Mouse (Mus musculus): ENCODE measurements around the gene Efhd1.

The Efhd1 gene

DNA sequence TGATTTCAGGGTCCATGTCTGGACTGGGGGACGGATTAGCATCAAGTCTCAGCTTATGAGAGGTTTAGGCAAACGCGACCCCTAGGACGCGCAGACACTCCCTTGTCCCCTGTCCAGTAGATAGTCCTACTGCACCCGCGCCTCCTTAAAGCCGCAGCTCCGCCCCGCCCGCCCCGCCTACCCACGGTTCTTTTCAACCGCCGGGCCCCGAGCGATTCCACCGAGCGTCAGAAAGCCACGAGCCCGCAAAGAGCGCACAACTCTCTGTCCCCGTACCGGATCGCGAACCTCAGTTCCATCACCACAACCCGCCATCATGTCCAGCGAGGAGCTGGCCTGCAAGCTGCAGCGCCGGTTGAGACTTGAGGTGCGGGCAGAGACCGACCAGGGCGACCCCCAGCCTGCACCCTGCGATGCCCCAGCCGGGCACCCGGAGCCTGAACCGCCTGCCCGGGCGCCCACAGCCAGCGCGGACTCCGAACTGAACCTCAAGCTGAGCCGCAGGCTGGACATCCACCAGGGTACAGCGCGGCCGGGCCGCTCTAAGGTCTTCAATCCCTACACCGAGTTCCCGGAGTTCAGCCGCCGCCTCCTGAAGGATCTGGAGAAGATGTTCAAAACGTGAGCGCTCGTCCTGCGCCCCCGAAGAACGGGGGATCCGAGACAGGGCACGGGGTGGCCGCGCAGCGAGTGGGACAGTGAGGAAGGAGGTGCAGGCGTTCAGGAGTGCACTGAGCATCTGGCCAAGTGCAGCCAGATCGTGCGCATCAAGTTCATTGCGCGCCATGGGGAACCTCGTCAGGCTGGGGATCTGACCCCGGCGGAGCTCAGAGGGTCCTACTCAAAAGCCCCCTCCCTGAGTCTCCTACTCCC, at the start of gene Efhd1:
Gene Efhd1 (plus strand): TSS at position 230 of the 873 bp plus-strand sequence.
- no peak for DNase-seq (ENCODE audit: low spot score)

DNA sequence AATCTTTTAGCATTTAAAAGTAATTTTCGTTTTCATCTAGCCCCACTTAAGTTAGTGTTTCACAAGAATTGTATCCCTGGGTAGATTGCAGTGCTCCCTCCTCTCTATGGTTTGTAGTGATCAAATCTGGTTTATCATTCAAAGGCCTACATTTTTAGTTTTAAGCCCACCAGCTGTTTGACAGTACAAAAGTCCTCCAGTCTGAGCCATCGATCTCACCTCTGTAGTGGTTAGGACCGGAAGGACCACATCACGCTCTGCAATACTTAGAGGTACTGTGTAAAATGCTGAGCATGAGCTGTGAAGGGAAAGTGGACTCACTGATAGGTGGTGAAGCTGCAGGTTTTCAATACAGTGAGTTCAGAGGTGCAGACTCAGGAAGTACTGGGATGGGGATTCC, 49.4 kb upstream of the Efhd1 start:
- no peak for DNase-seq (ENCODE audit: low spot score)

DNA sequence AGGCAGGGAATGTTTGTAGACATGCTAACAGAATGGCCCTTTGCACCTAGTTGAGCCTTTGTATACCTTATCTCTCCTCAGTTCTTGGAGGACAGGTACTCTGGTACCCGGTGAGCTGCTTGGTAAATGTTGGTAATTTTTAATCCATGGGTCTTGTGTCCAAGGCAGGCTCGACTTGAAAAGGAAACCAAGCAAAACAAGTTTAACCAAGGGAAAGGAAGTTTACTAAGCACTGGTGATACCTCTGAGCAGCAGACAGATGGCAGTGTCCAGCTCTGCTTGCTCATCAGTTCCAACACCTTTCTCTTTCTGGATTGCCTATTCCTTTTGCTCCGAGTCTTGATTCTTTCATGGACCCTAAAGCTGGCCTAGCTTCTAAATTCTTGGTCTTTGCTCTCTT, 46.2 kb upstream of the Efhd1 start:
- no peak for DNase-seq (ENCODE audit: low spot score)

DNA sequence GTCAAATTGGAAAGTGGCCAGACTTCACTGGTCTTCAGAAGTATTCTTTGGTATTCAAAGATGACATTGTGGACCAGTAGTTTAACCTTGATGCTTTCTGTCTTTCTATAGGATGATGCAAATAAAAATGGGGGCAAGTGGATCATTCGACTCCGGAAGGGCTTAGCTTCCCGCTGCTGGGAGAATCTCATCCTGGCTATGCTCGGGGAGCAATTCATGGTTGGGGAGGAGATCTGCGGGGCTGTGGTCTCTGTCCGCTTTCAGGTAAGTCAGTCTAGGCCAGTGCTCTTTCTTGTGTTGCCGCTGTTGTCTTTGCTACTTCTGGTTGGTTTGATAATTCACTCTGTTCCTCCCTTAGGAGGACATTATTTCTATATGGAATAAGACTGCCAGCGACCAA, 38.4 kb upstream of the Efhd1 start:
- no peak for DNase-seq (ENCODE audit: low spot score)

DNA sequence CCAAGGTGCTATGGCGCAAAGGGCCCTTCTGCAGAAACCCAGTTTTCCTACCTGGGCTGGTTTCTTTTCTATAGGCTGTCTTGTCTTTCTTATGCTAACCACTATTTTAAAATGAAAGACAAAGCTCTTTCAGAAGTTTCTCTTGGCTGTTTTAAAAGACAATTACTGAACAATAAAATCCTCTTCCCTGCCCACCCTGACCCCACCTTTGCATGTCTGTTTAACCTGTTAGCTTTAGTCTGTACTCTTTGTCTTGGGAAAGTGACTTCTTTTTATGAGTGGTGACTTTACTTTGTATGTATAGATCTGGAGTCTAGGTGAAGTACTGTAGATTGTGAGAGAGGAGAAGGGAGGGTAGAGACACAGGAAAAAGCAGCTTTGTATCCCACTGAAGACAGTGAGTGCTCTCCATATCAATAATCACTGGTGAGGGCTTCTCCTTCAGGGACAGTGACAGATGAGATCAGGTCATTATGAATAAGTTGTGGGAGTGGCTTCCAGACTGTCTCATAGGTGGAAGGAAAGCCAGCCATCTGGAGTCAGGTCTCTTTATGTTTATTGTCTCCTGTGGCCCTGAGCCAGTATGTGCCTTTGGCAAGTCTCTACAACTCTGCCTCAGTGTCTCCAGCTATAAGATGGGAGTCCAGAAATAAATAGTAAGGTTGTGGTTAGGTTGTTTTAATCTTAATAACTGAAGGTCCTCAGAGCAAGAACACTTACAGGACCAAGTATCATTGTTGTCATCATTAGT, 37.6 kb upstream of the Efhd1 start:
- DNase-seq (ENCODE audit: low spot score): no peak

DNA sequence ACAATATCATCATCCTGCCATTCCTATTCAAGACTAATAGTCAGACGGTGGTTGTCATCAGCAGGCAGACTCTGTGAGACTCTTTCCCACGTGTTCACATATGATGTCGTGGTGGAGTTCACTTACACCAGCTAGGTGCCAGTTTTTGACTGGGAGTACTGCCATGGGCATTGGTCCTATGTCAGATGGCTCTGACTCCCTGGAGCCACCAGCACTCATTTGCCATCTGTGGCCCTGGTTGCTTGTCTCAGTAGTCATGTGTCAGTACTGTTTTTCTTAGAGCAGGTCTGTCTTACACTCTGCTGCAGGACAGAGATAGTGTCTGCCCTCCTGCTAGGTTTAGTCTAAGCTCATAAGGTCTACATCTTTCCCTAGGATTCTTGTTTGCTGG, 37.0 kb upstream of the Efhd1 start:
- no peak for DNase-seq (ENCODE audit: low spot score)

DNA sequence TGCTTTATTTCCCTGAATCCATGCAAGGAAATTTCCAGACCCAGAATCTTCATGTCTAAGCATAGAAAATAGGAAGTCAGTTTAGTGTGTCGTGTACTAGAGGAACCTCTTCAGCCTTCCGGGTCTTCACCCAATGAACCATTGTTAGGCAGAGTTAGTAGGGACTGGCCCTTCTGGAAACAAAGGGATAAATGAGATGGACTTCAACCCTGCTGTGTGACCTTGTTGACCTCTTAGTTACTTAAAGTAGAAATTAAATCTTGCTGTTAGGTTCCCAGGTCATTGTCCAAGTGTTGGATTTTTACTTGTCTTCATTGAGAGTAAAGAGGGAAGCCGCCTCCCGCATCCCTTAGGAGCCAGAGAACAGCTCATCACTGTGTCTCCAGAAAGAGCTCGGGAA, 33.6 kb upstream of the Efhd1 start:
- no peak for DNase-seq (ENCODE audit: low spot score)

DNA sequence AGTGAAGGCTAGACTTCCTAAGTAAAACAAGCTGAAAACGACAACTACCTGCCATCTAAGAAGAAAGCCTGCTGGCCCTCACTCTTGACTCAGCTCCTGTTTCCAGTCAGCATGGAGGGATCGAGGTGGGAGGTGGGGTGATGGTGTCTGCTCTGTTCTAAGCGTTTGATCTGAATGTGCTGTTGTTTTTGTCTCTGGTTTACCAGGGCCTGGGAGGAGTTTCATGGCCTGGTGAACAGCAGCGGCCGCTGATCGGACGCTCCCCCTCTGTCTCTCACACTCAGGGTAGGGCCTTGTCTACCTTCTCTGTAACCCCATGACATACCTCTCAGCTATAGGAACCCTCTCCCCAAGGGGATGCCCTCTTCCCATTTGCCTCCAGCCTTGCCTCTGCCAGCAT, 32.0 kb upstream of the Efhd1 start:
- no peak for DNase-seq (ENCODE audit: low spot score)

DNA sequence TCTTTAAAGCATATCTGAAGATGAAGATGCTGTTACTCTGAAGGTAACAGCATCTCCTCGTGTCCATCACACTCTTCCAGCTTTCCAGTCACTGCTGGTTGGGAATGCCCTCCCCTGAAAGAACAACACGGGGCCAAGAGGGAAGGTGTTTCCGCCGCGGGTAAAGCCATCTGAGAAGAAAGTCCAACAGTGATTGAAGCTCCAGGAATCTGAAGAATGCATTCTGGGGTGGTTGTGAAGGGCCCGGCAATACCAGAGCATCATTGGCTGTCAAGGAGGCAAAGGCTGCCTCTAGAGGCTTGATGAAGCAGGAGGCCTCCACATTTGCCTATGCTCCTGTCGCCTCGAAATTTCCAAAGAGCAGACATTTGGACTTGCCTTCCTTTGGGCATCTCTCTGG, 25.1 kb upstream of the Efhd1 start:
- DNase-seq (ENCODE audit: low spot score): no peak

DNA sequence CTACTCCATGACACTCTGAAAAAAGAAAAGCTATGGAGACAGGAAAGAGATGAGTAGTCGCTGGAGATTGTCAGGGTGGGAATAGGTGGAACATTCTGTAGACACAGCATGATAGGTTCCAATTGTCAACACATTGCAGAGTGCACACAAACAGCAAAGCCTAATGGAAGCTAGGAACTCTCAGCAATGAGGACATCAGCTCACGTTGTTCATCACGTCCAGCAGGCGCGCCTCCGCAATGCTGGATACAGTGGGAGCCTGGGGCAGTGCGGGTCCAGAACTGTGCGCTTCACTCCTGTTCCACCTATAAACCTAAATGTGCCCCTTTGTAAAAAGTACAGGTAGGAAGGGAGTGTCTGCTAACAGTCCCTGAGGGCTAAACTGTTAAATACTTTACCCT, 21.1 kb upstream of the Efhd1 start:
- no peak for DNase-seq (ENCODE audit: low spot score)

DNA sequence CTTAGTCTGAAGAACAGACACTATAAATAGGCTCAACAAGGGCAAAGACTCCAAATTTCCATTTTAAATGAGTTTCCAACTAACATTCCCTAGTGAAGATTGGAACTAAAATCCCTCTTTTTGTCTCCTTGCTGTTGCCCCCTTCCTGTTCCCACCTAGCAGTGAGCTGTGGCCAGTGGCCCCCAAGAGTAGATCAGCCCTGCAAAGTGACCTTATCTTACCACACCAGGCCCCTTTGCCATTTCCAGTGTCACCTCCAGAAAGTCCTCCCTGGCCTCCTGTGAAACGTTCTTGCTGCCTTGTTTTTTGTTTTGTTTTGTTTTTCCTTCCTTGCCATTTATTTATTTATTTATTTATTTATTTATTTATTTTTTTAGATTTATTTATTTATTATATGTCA, 18.7 kb upstream of the Efhd1 start:
- no peak for DNase-seq (ENCODE audit: low spot score)

DNA sequence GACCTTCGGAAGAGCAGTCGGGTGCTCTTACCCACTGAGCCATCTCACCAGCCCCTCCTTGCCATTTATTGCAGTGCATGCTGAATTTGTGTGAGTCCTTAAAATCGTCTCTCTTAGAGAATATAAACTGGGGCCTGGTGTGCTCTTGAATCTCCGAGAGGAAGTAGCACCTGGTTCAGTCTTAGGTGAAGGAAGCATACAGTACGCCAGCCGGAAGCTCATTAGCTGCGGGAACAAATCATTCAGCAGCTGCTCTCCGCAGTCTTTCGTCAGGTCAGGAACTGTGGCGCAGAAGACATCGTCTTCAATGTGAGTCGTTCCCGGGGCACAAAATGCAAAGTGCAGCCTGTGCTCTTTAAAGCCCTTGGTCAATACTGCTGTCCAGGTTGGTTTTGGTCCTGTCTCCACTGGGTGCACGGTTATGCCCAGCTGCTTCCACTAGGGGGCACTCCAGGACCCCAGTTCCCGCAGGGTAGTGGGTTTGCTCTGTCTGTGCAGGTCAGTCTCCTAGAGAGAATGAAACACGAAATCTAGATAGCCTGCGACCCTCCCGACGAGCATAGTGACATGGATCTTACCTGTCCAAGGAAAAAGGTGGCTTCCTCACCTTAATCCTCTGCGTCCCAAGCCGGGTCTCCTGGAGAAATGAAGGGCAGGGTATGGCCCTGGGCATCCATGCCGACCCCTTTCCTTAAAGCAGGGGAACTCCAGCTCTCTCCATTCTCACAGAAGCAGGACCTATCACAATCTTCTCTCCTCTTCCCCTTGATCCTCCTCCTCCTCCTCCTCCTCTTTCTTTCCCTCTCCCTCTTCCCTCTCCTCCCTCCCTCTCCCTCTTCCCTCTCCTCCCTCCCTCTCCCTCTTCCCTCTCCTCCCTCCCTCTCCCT, 18.0 kb upstream of the Efhd1 start:
- DNase-seq (ENCODE audit: low spot score): peak; percentile 70

DNA sequence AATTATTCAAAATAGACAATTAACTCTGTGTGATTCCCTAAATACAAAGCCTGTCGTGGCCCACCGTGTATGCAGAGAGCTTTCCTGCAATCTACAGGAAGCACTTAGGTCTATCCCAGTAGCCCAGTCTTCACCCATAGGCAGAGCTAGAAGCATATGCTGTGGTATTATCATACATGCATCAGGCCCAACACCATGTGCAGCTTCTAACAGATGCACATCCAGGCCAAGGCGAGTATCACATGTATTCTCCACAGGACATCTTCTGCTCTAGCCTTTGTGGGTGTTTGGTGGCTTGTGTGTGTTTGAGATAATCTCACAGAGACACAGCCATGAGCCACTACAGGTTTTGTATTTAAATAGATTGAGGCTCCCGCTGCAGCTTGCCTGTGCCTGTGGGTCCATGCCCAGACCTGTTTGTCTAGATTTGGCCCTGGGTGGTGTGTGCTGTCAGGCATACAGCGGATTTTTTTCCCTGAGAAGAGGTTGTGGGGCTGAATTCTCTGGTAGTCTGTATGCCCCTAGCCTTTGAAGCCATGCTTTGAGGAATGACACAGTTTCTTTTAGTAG, 12.0 kb upstream of the Efhd1 start:
- no peak for DNase-seq (ENCODE audit: low spot score)

DNA sequence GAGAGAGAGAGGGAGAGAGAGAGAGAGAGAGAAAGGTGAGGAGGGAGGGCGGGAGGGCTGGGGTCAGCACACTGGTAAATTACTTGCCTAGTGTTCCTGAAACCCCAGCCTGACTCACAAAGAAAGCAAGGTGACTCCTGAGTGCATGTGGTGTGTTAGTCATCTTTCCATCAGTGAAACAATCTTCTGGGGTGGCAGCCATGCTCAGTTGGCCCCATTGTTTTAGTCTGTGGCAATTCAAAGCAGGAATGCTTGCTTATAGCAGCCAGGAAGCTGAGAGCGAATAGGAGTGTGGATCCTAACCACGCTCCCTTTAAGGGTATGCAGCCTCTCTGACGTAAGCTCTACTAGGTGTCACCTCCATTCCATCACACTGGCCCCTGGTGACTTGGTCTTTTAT, 9.0 kb upstream of the Efhd1 start:
- DNase-seq (ENCODE audit: low spot score): no peak

DNA sequence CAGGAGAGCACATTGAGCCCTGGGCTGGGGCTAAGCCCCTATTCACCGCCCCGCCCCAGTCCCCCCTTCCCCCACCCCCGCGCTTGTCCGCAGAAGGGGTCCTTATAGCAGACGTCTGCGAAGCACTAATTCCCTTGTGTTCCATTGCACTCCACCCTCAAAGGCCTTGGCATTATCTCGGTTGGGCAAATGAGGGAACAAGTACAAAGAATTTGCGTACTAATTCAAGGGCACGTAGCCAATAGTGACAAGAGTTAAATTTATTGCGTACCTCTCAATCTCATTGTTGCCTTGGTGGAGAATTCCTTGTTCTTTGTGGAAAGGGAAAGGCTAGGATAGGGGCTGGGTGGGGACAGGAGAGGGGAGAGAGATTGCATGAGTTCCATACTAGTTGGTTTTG, 6.5 kb upstream of the Efhd1 start:
- no peak for DNase-seq (ENCODE audit: low spot score)

DNA sequence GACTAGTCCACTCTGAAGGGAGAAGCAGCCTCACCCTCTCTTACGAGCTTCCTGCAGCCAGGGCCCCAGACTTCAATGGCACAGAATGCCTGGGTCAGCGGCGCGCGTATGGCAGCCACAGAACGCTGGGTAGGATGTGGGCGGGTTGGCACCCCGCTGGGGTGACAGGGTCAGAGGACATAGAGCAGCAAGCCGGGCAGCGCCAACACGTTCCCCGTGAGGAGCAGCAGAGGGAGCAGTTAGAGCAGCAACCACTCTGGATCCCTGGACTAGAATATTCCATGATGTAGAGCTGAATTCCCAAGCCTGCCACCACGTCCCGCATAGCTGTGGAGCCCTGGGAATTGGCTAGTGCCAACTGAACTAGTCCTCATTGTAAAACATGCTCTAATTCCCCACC, 5.7 kb upstream of the Efhd1 start:
- no peak for DNase-seq (ENCODE audit: low spot score)

DNA sequence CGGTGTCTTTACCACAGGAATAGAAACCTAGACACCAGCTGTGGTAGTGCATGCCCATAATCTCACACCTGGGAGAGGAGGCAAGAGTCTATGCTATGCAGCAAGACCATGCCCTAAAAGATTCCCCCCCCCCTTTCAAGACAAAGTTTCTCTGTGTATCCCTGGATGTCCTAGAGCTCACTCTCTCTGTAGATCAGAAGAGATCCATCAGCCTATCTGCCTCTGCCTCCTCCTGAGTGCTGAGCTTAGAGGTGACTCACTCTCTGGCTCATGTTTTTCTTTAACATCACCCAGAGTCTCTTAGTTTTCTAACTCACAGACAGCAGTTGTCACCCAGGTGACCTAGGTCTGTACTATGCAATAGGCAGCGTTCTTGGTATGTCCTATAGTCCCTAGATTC, 4.8 kb upstream of the Efhd1 start:
- DNase-seq (ENCODE audit: low spot score): no peak

DNA sequence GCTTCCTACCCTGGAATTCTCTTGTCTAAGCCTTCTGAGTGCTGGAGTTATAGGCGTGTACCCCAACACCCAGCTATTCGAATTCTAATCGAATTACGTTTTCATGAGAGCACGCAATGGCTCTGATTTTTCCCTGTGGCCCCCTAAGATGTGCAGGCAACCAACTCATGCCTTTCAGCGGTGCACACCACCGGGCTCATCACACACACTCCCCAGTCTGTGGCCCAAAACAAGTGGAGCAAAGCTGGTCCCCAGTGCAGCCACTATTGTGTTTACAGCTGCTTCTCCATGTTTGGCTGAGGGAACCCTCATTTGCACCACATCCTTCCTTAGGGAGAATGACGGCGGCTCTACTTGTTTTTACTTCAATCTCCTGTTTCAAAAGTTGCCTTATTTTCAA, 906 bp upstream of the Efhd1 start:
- no peak for DNase-seq (ENCODE audit: low spot score)

DNA sequence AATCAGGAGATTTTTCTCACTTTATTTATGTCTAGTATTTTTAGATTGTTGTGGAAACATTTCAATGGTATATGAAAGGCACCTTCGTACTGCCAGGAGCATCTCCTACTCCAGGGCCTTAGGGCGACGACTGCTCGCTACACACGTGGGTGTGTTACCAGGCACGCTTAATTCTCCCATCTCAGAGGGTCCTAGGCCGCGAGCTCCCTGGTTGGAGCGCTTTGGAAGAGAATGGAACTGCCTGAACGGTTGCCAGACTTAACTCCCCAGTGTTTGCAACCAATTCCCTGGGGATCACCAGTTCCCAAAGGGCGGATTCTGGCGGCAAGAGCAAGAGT, 398 bp upstream of the Efhd1 start:
- DNase-seq (ENCODE audit: low spot score): no peak

DNA sequence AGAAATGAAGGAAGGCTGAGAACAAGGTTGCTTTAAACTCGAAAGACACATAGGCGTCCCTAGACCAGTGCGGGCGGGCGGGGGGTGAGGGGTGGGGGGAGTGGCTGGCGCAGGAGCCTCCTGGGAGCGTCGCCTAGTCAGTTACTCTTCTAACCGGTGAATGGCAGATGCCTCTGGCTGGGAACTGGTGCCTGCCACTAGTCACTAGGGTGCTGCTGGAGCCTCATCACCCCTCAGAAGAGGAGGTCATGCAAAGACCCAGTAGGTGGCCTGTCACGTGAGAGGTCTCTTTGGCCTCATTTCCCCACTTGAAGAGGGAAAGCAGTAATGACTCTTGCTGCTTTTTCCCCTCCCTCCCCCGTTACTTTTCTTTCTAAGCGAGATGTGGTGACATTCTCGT, 1.0 kb downstream of the Efhd1 start:
- DNase-seq (ENCODE audit: low spot score): no peak

DNA sequence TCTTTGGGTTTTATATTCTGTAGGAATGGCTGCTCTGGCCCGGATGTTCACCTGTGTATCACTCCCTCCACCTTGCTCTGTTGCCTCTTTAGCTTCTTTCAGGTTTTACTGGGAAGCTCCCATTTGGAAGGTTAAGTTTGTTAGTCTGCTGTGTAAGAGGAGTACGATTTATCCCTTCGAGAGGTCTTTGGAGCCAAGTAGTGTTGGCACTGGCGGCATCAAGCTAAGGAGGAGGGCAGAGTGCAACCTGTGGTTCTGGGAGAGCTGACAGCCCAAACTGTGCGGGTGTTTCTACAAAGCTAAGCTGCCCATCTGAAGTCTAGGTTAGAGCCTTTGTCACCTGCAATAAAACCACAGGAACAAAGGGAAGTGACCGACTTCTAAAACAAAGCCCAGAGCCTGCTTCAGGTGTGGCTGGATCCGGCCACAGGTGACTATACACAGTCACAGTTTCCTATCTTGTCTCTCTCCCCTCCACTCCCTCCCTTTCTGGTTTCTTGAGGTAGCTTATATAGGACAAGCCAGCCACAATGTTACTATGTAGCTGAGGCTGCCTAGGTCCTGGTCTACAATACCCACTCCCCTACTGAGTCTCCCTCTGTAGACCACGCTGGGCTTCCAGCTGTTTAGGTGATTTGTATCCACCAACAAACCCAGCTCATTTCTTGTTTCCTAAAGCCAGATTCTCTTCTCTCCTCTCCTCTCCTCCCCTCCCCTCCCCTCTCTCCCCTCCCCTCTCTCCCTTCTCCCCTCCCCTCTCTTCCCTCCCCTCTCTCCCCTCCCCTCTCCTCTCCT, 2.3 kb downstream of the Efhd1 start:
- no peak for DNase-seq (ENCODE audit: low spot score)

DNA sequence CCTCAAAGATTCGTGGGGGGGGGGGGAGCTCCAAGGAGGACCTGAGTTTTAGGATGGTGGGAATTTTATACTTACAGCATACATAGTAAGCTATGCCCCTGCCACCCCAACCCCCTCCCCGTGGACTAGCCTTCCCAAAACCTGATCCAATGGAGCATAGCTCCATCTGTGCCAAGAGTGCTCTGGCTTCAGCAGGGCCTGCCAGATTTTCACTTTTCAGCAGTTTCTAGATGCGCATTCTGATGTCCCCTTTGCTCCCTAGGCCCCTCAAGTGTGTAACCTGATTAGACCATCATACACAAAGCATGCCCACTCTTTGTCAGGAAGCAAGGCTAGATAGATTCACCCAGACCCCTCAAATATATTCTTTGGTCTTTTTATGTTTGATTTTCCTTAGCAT, 6.0 kb downstream of the Efhd1 start:
- no peak for DNase-seq (ENCODE audit: low spot score)

Measured in ovary, postnatal 10 days (tissue).